Mouse (Mus musculus): ENCODE measurements around the gene Nt5c2. TPM values are rescaled to one million over a fixed set of nuclear protein-coding genes. Genes with fewer than 3 reads are reported as not detected.

Nt5c2 gene
- polyA plus RNA-seq, 1 experiment, result 76.9 TPM

GRCm38 (mm10) chr19:46977460-46977859, 37.5 kb downstream of the Nt5c2 start:
- H3K4me3 ChIP-seq (ENCODE audit: low read depth, low read length), result no peak overlapping the region
- H3K9ac ChIP-seq (ENCODE audit: low read depth, poor library complexity, severe bottlenecking), result no peak overlapping the region
- TF ChIP-seq EP300 (IDR thresholded peaks at IDR 0.05; ENCODE audit: insufficient read depth, low read depth, low read length) (no peak), POLR2A (IDR thresholded peaks at IDR 0.05; ENCODE audit: insufficient read depth, low read length) (no peak), CTCF (IDR thresholded peaks at IDR 0.05; ENCODE audit: low read depth, low read length) (no peak)
- no peaks in the 10 kb centered on the region for H3K9me3 ChIP-seq (replicated peaks; ENCODE audit: control insufficient read depth, insufficient read depth, low read length, poor library complexity, severe bottlenecking)
- H3K4me1 ChIP-seq (ENCODE audit: control insufficient read depth, insufficient read depth, low read length), result peaks cover 2% of the 10 kb centered on the region
- H3K36me3 ChIP-seq (ENCODE audit: control insufficient read depth, insufficient read depth, low read length, poor library complexity, severe bottlenecking), result no peaks in the 10 kb centered on the region
- H3K27ac ChIP-seq (ENCODE audit: insufficient read depth, low read length), result no peak overlapping the region
- H3K27me3 ChIP-seq (ENCODE audit: control insufficient read depth, insufficient read depth, low read length, poor library complexity, severe bottlenecking), result no peaks in the 10 kb centered on the region

- Histone ChIP-seq H3K36me3 (ENCODE audit: control insufficient read depth, insufficient read depth, low read length, poor library complexity, severe bottlenecking) (no peaks in the 10 kb centered on the region), H3K27me3 (ENCODE audit: control insufficient read depth, insufficient read depth, low read length, poor library complexity, severe bottlenecking) (no peaks in the 10 kb centered on the region), H3K27ac (ENCODE audit: insufficient read depth, low read length) (no peak overlapping the region), H3K4me1 (ENCODE audit: control insufficient read depth, insufficient read depth, low read length) (peaks cover 2% of the 10 kb centered on the region), H3K4me3 (ENCODE audit: low read depth, low read length) (no peak overlapping the region), H3K9ac (ENCODE audit: low read depth, poor library complexity, severe bottlenecking) (no peak overlapping the region), H3K9me3 (replicated peaks; ENCODE audit: control insufficient read depth, insufficient read depth, low read length, poor library complexity, severe bottlenecking) (no peaks in the 10 kb centered on the region)
- no peak for TF ChIP-seq POLR2A (IDR thresholded peaks at IDR 0.05; ENCODE audit: insufficient read depth, low read length)
Observed at GRCm38 (mm10) chr19:46976743-46977142, 38.2 kb downstream of the Nt5c2 start.

DNA sequence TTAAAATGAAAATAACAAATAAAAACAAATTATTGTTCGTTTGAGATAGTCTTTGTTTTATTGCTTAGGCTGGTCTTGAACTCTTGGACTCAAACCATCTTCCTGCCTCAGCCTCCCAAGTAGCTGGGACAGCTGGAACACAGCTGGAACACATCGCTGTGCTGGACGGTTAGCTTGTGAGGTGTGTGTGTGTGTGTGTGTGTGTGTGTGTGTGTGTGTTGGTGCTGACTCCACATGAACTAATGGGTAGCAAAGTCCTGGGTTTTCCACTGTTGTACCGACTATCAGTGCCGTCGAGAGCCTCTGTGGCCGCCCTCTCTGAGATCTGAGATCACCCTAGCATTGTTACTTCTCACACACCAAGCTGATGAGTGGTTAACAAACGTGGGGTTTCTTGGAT, 39.0 kb downstream of the Nt5c2 start:
- TF ChIP-seq POLR2A (IDR thresholded peaks at IDR 0.05; ENCODE audit: insufficient read depth, low read length), result no peak
- no peak for TF ChIP-seq EP300 (IDR thresholded peaks at IDR 0.05; ENCODE audit: insufficient read depth, low read depth, low read length)
- TF ChIP-seq CTCF (IDR thresholded peaks at IDR 0.05; ENCODE audit: low read depth, low read length), result no peak
- Histone ChIP-seq H3K27ac (ENCODE audit: insufficient read depth, low read length) (no peak overlapping the region), H3K4me3 (ENCODE audit: low read depth, low read length) (no peak overlapping the region), H3K36me3 (ENCODE audit: control insufficient read depth, insufficient read depth, low read length, poor library complexity, severe bottlenecking) (no peaks in the 10 kb centered on the region), H3K9me3 (replicated peaks; ENCODE audit: control insufficient read depth, insufficient read depth, low read length, poor library complexity, severe bottlenecking) (no peaks in the 10 kb centered on the region), H3K4me1 (ENCODE audit: control insufficient read depth, insufficient read depth, low read length) (peaks cover 2% of the 10 kb centered on the region), H3K9ac (ENCODE audit: low read depth, poor library complexity, severe bottlenecking) (no peak overlapping the region), H3K27me3 (ENCODE audit: control insufficient read depth, insufficient read depth, low read length, poor library complexity, severe bottlenecking) (no peaks in the 10 kb centered on the region)

DNA sequence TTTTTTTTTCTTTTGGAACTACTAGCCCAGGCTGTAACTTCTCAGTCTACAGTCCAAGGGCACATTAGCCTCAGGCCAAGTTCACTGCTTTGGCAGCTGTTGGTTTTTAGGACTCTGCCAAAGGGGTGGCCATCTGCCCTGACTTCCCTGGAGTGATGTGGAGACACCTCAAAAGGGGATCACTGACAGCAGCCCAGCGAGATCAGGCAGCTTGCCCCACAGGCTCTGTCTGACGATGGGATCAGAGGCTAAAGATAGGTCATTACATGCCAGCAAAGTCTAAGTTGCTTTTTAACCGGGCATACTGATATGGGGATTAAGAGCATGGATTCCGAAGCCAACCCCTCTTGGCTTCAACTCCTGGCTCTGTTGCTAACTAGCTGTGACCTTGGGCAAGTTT, 39.4 kb downstream of the Nt5c2 start:
- H3K9ac ChIP-seq (ENCODE audit: low read depth, poor library complexity, severe bottlenecking), result no peak overlapping the region
- H3K27me3 ChIP-seq (ENCODE audit: control insufficient read depth, insufficient read depth, low read length, poor library complexity, severe bottlenecking), result no peaks in the 10 kb centered on the region
- H3K27ac ChIP-seq (ENCODE audit: insufficient read depth, low read length), result no peak overlapping the region
- TF ChIP-seq EP300 (IDR thresholded peaks at IDR 0.05; ENCODE audit: insufficient read depth, low read depth, low read length) (no peak), CTCF (IDR thresholded peaks at IDR 0.05; ENCODE audit: low read depth, low read length) (no peak), POLR2A (IDR thresholded peaks at IDR 0.05; ENCODE audit: insufficient read depth, low read length) (no peak)
- H3K4me1 ChIP-seq (ENCODE audit: control insufficient read depth, insufficient read depth, low read length), result peaks cover 2% of the 10 kb centered on the region
- no peak overlapping the region for H3K4me3 ChIP-seq (ENCODE audit: low read depth, low read length)
- H3K9me3 ChIP-seq (replicated peaks; ENCODE audit: control insufficient read depth, insufficient read depth, low read length, poor library complexity, severe bottlenecking), result no peaks in the 10 kb centered on the region
- no peaks in the 10 kb centered on the region for H3K36me3 ChIP-seq (ENCODE audit: control insufficient read depth, insufficient read depth, low read length, poor library complexity, severe bottlenecking)

DNA sequence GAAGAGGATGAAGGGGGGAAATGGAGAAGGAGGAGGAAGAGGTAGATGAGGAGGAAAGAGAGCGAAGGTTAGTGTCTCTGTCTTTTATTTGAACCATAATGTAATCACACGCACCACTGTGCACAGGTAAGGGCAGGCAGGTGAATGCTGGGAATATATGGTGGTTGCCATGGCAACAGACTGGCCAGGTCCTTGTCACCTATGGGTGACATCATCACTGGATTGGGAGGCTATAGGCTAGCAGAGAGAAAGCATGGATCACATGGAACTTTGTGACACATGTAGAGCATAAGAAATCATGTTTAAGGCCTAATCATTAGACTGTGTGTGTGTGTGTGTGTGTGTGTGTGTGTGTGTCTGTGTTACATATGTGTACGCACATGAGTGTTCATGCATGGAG, 42.8 kb downstream of the Nt5c2 start:
- TF ChIP-seq POLR2A (IDR thresholded peaks at IDR 0.05; ENCODE audit: insufficient read depth, low read length), result no peak
- TF ChIP-seq EP300 (IDR thresholded peaks at IDR 0.05; ENCODE audit: insufficient read depth, low read depth, low read length), result no peak
- no peak for TF ChIP-seq CTCF (IDR thresholded peaks at IDR 0.05; ENCODE audit: low read depth, low read length)

DNA sequence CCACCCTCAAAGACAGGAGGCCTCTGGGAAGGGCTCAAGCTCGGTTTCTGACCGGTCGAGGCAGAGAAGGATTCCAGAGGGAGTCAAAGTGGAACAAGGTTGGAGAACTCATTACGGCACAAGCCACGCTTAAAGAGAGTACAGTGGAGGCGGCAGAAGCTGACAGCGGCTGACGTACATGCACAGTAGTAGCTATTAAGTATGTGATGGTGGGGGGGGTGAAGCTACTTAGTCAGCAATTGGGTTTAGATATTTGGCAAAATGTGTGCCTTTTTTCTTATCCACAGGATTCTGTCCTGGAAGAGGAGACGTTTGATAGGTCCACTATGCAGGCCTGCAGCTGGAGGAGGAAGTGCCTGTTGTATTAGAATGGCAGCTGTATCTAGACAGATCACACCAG, 43.2 kb downstream of the Nt5c2 start:
- H3K4me1 ChIP-seq (ENCODE audit: control insufficient read depth, insufficient read depth, low read length), result peaks cover 2% of the 10 kb centered on the region
- TF ChIP-seq POLR2A (IDR thresholded peaks at IDR 0.05; ENCODE audit: insufficient read depth, low read length), result no peak
- TF ChIP-seq EP300 (IDR thresholded peaks at IDR 0.05; ENCODE audit: insufficient read depth, low read depth, low read length), result no peak
- no peak for TF ChIP-seq CTCF (IDR thresholded peaks at IDR 0.05; ENCODE audit: low read depth, low read length)
- H3K27ac ChIP-seq (ENCODE audit: insufficient read depth, low read length), result no peak overlapping the region
- no peaks in the 10 kb centered on the region for H3K27me3 ChIP-seq (ENCODE audit: control insufficient read depth, insufficient read depth, low read length, poor library complexity, severe bottlenecking)
- H3K36me3 ChIP-seq (ENCODE audit: control insufficient read depth, insufficient read depth, low read length, poor library complexity, severe bottlenecking), result no peaks in the 10 kb centered on the region
- H3K4me3 ChIP-seq (ENCODE audit: low read depth, low read length), result no peak overlapping the region
- no peak overlapping the region for H3K9ac ChIP-seq (ENCODE audit: low read depth, poor library complexity, severe bottlenecking)
- H3K9me3 ChIP-seq (replicated peaks; ENCODE audit: control insufficient read depth, insufficient read depth, low read length, poor library complexity, severe bottlenecking), result no peaks in the 10 kb centered on the region

More for the DNA sequence above, 42.8 kb downstream of the Nt5c2 start:
- Histone ChIP-seq H3K9ac (ENCODE audit: low read depth, poor library complexity, severe bottlenecking) (no peak overlapping the region), H3K27ac (ENCODE audit: insufficient read depth, low read length) (no peak overlapping the region), H3K4me1 (ENCODE audit: control insufficient read depth, insufficient read depth, low read length) (peaks cover 2% of the 10 kb centered on the region), H3K4me3 (ENCODE audit: low read depth, low read length) (no peak overlapping the region), H3K36me3 (ENCODE audit: control insufficient read depth, insufficient read depth, low read length, poor library complexity, severe bottlenecking) (no peaks in the 10 kb centered on the region), H3K27me3 (ENCODE audit: control insufficient read depth, insufficient read depth, low read length, poor library complexity, severe bottlenecking) (no peaks in the 10 kb centered on the region), H3K9me3 (replicated peaks; ENCODE audit: control insufficient read depth, insufficient read depth, low read length, poor library complexity, severe bottlenecking) (no peaks in the 10 kb centered on the region)

All from ES-Bruce4 (cell line).